Mouse (Mus musculus) retina, embryonic 14.5 days (tissue): ENCODE measurements around the gene Lrp5.
A peak's percentile ranks its signal among the peaks of the same experiment; 100 is the strongest.

Experiments
- DNase-seq: peaks from one replicate; pipeline ENCODE4 v3.0.0-alpha.2; 2015; ENCODE audit warnings: low spot score

The Lrp5 gene

GRCm38 (mm10) chr19:3611730-3612129 is 74.6 kb downstream of the Lrp5 start:
- DNase-seq: no peak

DNA sequence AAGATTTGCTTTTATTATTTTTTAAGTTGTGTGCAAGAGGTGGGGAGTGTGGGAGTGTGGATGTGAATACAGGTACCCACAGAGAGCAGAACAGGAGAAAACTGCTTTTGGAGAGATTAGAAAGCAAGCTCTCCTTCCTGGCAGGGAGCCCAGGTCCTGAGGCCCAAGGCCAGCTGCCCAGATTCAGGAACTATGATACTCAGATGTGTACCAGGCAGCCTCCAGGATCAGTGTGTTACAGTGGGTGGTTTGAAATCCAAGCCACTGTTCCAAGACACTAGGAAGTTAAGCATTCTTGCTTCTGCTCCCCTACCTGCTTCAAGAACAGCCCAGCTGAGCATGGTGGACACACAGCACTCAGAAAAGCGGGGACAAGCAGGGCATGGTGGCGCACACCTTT is 75.5 kb downstream of the Lrp5 start:
- no peak for DNase-seq

DNA sequence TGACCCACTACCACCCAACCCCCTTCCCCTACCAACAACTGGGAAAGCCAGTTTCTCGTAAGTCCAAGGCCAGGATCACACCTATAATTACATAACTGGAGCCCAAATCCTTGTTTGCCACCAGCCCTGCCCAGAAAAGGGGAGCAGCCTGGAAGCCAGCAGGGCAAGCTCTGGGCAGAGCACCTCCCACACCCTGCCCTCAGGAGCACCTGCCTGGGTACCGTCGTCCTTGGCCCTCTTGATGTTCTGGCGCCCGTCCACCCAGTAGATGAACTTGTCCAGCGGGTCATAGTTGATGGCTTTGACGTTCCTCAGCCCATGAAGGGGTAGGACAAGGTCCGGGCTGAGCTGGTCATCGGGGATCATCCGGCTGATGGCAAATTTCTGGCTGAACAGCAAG is 76.5 kb downstream of the Lrp5 start:
- DNase-seq: no peak

DNA sequence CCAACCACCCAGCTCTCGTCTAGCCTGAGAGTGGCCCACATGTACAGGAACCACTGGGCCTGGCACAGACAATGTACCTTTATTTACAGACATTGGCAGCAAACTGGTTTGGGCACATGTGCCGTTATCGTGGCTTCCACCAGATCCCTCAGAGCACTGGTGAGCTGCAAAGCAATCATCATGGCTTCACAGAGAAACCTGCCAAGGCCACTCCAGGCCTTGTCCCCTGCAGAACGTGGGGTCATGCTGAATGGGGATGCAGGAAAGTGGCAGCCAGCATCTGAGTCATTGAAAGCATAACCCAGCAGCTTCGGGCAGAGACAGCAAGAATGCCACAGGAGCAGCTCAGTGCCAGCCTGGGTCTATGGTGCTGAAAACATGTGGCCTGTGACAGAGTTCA is 92.0 kb downstream of the Lrp5 start:
- no peak for DNase-seq

DNA sequence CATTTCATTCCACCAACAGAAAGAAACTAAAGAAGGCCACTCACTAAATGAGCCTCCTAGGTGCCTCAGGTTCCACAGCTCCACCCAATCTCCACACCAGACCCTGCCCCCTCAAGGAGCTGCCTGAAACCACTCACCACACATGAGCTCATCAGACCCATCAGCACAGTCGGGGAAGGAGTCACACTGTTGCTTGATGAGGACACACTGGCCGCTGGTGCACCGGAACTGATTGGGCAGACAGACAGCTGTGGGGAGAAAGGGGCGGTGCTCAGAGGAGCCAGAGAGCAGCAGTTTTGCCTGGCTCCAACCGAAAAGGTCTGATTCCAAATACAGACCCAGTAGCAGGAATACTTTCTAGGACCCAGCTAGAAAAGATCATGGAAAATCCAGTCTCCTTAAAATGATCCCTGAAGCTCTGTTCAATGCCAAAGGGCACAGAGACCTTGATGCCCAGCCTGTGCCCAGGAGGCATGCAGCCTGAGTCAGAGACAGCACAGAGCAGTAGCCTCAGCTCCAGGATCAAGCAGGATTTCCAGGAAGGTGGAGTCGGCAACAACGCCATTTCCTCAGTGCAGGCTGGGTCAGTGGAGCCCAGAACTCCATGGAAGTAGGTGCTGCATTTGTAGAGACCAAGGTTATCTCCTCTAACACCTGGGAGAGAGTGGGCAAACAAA is 92.8 kb downstream of the Lrp5 start:
- no peak for DNase-seq

- no peak for DNase-seq
These were observed 96.4 kb downstream of the Lrp5 start for GRCm38 (mm10) chr19:3589968-3590367.

GRCm38 (mm10) chr19:3589547-3589946 is 96.8 kb downstream of the Lrp5 start:
- DNase-seq: no peak

DNA sequence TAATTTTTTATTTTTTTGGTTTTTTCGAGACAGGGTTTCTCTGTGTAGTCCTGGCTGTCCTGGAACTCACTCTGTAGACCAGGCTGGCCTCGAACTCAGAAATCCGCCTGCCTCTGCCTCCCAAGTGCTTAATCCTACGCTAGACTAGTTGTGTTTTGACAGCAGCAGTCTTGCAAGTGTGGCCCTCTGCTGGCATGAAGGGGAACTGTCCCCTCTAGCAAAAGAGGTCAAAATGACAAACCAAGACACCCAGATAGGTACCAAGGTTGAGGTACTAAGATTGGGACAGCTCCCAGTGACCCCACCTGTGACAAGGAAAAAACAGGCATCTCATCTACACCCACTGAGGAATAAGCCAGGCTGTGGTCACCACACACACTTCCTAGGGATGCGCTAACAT is 98.6 kb downstream of the Lrp5 start:
- DNase-seq: peak; percentile 37

- peak; percentile 80 for DNase-seq
These were observed 99.8 kb downstream of the Lrp5 start for GRCm38 (mm10) chr19:3586540-3586939.

DNA sequence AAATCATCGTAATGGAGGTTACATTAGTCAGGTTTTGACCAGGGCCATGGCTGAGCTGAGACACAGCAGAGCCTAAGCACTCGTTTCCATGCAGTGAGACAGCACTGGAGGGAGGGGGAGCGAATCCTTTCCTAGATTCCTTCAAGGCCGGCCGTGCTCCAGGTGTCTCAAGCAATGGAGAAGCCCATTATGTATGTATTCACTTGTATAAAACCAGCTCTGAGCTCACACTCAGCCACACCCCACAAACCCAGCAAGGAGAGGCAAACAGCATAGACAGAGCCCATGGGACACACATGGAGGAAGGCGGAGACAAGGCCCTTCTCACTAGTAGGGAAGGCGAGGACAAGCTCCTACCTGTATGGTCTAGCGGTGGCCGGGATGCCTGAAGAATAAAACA is 100.3 kb downstream of the Lrp5 start:
- no peak for DNase-seq

DNA sequence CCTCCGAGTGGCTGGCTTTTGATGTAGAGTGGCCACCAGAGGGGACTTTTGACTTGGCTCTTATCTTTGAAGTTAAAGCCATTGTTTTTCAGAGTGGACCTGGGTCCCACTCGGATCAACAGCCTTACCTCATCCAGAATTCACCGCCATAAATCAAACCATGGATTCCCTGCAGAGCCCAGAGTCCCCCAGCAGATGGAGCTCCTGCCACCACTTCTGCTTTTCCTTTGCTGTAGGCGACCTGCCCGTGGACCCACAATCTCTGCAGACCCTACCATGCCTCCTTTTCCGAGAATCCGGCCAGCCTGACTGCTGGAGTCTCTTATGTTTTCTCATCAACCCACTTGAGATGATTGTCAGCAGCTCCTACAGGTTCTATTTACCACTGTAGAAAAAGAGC is 105.0 kb downstream of the Lrp5 start:
- DNase-seq: peak; percentile 80

DNA sequence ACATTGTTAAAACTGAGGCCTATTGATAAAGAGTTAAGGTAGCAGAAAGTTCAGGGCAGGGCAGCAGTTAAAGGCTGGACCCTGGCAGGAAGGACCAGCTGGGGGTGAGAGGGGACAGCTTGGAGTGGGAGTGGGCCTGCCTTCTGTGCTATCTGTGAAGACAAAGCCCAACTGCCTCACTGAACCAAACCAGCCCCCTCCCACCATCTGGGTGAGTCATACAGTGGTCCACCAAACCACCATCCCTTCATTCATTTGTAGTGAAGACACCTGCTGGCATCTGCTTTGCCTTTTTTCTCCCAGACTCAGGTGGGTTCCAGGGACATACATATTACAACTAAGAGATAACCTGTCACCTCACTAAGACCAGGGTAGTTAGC is 108.5 kb downstream of the Lrp5 start:
- DNase-seq: no peak

DNA sequence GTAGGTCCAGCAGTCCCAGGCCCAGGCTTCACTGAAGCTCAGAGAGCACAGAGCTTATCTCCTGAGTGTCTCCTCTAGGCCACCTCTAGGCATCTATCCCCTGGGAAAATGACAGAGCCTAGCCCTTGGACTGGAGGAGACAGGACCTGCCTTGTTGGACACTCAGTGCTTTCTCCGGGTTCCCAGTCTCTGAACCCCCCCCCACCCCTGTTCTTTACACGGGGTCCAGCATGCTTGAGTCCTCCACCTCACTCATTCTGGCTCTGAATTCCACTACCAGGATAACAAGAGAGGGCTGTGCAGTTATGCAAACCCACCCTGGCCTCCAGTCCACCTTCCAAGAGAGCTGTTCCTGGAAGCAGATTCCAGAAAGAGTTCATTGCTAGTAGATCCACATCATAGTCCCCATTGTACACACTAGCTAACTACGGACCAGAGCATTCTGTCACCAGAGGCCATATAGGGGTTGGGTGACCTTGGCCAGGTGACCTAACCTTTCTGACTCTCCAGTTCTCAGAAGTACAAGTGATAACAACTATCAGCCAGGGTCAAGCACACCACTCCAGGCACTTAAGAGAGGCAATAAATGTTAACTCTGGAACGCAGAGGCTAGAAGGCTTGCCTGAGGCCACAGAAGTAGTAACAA is 109.0 kb downstream of the Lrp5 start:
- no peak for DNase-seq

- DNase-seq: no peak
These were observed 109.7 kb downstream of the Lrp5 start for GRCm38 (mm10) chr19:3576451-3577264.

GRCm38 (mm10) chr19:3575632-3576384 is 110.6 kb downstream of the Lrp5 start, which contains the start of gene Ppp6r3:
Gene Ppp6r3 (minus strand): TSS chr19:3575749.
- DNase-seq: peak; percentile 100

DNA sequence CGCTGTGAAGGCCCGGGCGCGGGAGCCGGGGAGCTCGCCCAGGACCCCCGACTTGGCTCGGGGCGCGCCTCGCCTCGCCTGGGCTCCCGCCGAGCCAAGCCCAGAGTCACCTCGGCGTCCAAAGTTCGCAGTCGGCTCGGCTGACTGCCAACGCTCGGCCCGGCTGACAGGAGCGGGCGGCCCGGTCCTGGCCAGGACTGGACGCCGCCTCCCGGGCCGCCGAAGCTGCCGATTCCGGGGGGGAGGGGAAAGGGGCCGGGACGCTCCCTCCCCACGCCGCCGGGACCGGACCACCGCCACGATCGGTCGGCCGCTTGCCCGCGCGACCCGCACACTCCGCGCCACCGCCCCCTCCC is 111.1 kb downstream of the Lrp5 start:
- DNase-seq: no peak

- DNase-seq: peak; percentile 20
These were observed 111.7 kb downstream of the Lrp5 start for GRCm38 (mm10) chr19:3574593-3575094.

DNA sequence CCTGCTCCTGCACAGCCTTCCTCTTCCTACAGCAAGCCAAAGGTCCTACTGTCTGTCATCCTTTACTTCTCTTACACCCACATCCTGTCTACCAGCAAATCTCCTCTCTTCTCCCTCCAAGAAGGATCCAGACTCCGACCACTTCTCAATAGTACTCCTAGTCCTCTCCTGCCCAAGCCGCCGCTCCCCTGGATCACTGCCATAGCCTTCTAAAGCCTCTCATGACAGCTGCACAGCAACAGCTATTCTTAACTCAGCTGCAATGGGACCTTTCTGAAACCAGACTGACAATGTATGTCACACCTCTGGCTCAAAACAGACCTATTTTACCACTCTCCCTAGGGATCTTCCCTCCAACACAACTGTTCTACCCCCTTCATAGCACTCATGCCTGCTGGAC is 122.1 kb downstream of the Lrp5 start:
- no peak for DNase-seq

- DNase-seq: no peak
These were observed 123.6 kb downstream of the Lrp5 start for GRCm38 (mm10) chr19:3562752-3563151.

DNA sequence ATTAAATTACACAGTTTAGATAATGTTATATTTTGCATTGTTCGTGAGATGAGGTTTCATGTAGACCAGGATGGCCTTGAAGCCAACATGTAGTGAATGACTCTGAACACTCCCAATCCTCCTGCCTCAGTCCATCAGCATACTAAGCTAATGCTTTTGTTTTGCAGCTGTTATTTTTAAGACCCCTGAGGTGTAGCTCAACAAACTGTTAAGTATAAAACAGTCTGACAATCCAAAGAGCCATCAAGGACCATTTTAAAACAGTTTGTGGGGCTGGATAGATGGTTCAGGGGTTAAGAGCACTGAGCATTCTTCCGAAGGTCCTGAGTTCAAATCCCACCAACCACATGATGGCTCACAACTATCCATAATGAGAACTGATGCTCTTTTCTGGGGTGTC is 124.1 kb downstream of the Lrp5 start:
- DNase-seq: no peak

- DNase-seq: no peak
These were observed 130.1 kb downstream of the Lrp5 start for GRCm38 (mm10) chr19:3556169-3556827.

DNA sequence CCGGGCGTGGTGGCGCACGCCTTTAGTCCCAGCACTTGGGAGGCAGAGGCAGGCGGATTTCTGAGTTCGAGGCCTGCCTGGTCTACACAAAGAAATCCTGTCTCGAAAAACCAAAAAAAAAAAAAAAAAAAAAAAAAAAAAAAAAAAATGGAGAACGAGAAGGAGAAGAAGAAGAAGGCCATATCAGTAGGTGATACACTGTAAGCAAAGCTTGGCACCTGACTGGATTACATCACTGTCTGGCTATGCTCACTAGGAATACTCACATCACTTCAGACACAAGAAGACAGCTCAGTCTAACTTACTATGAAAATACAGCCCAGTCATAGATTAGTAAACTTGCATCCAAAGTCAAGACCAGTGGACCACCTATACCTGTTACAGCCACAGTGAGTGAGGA is 131.6 kb downstream of the Lrp5 start:
- no peak for DNase-seq
